Mouse (Mus musculus): ENCODE data around the gene Med12l. TPM values are rescaled to one million over a fixed set of nuclear protein-coding genes. Genes with fewer than 3 reads are reported as not detected.

The Med12l gene
- polyA plus RNA-seq, 1 experiment from 2014 or later = 4.0 TPM

- Histone ChIP-seq H3K9me3 (no peaks in the 10 kb centered on the region), H3K4me1 (replicated peaks) (0 out of 2 replicates have a peak, but pooled peaks cover 3% of the 10 kb centered on the region), H3K4me3 (replicated peaks) (no peak overlapping the region), H3K4me2 (replicated peaks) (no peak overlapping the region), H3K36me3 (no peaks in the 10 kb centered on the region), H3K9ac (replicated peaks) (no peak overlapping the region), H3K27me3 (no peaks in the 10 kb centered on the region), H3K27ac (no peak overlapping the region)
- peak; percentile 82 for ATAC-seq
Observed at GRCm38 (mm10) chr3:59182129-59182528, 176.5 kb downstream of the Med12l start.

DNA sequence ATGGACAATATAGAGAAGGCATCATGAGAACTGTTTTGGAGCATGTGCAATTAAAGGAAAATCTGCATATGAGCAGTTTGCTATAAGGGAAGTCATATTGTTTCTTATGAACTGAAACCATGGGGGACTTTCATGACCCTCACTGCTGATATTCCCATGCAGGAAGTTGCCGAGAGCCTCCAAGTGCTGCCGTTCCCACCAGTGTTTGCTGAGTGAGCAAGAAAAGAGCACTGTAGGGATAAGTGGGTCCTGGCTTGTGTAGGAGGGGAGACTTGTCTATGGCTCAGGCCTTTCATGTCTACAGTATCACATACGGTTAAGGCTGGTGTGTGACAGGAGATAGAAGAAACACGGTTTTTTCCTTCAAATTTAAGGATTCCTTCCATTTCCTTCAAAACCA, 180.0 kb downstream of the Med12l start:
- 90% methylated on average over 4 of the region's 4 CpGs for WGBS
- Histone ChIP-seq H3K27me3 (no peaks in the 10 kb centered on the region), H3K4me3 (replicated peaks) (no peak overlapping the region), H3K9ac (replicated peaks) (no peak overlapping the region), H3K9me3 (no peaks in the 10 kb centered on the region), H3K36me3 (no peaks in the 10 kb centered on the region), H3K4me1 (replicated peaks) (0 out of 2 replicates have a peak, but pooled peaks cover 3% of the 10 kb centered on the region), H3K27ac (no peak overlapping the region), H3K4me2 (replicated peaks) (no peak overlapping the region)
- no peak for ATAC-seq

GRCm38 (mm10) chr3:59187336-59187735, 181.7 kb downstream of the Med12l start:
- 90% methylated on average over 4 of the region's 4 CpGs for WGBS
- Histone ChIP-seq H3K27me3 (no peaks in the 10 kb centered on the region), H3K4me1 (replicated peaks) (no peaks in the 10 kb centered on the region)

DNA sequence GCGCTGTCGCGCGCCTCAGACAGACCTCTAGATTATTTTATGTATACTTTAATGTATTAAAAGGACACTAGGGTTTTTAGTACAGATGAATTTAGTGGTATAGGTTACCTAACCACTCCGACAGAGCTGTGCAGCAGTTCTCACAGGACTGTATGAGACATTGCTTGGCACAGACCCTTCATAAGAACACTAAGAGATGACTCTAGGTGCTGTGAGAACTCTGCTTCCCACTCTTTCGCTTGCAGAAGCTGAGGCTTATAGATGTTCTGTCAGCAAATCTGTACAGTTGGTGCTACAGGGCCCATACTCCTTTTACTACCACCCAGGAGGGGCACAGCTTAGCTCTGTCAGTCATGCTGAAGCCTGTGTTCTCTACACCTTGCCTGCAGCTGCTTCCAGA, 186.0 kb downstream of the Med12l start:
- Histone ChIP-seq H3K4me2 (replicated peaks) (no peak overlapping the region), H3K9me3 (no peaks in the 10 kb centered on the region), H3K36me3 (no peaks in the 10 kb centered on the region), H3K4me3 (replicated peaks) (no peak overlapping the region), H3K9ac (replicated peaks) (no peak overlapping the region), H3K27me3 (no peaks in the 10 kb centered on the region), H3K4me1 (replicated peaks) (no peaks in the 10 kb centered on the region), H3K27ac (no peak overlapping the region)
- WGBS = 93% methylated on average over 6 of the region's 6 CpGs
- no peak for ATAC-seq

More at GRCm38 (mm10) chr3:59187336-59187735, 181.7 kb downstream of the Med12l start:
- H3K9ac ChIP-seq (replicated peaks) = no peak overlapping the region
- H3K4me3 ChIP-seq (replicated peaks) = no peak overlapping the region
- no peaks in the 10 kb centered on the region for H3K36me3 ChIP-seq
- ATAC-seq = no peak
- H3K27ac ChIP-seq = no peak overlapping the region
- no peak overlapping the region for H3K4me2 ChIP-seq (replicated peaks)
- no peaks in the 10 kb centered on the region for H3K9me3 ChIP-seq

GRCm38 (mm10) chr3:59194099-59194498, 188.5 kb downstream of the Med12l start:
- no peak overlapping the region for H3K27ac ChIP-seq
- H3K4me2 ChIP-seq (replicated peaks) = no peak overlapping the region
- ATAC-seq = no peak
- no peaks in the 10 kb centered on the region for H3K27me3 ChIP-seq
- no peak overlapping the region for H3K9ac ChIP-seq (replicated peaks)
- no peak overlapping the region for H3K4me3 ChIP-seq (replicated peaks)
- H3K4me1 ChIP-seq (replicated peaks) = no peaks in the 10 kb centered on the region
- 91% methylated on average over 7 of the region's 7 CpGs for WGBS
- H3K36me3 ChIP-seq = no peaks in the 10 kb centered on the region
- no peaks in the 10 kb centered on the region for H3K9me3 ChIP-seq

DNA sequence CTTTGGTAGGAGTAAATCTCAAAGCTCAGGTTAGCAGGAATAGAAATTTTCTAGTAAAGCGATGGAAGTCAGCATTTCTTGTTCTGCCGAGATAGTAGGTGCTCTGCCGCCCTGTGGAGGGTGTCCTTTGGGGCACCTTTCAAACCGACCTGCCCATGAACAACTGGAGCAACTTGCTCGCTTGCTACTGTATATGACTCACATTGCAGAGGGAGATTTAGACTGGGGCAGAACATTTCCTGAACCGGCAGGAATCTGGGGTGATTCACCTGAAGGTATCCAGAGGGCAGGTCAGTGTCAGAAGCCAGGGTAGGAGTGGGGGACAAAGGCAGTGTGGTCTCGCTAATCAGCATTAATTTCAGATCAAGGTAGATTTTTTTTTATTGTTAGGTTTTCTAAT, 189.3 kb downstream of the Med12l start, which contains the start of gene Gpr87:
Gpr87 (minus strand) TSS at position 167 of the 400 bp plus-strand sequence.
- Histone ChIP-seq H3K4me2 (replicated peaks) (no peak within 1 kb of the TSS), H3K9me3 (no peaks in the 10 kb centered on the region), H3K27ac (no peak within 1 kb of the TSS), H3K36me3 (no peaks in the 10 kb centered on the region), H3K4me1 (replicated peaks) (no peaks in the 10 kb centered on the region), H3K9ac (replicated peaks) (no peak within 1 kb of the TSS), H3K27me3 (no peaks in the 10 kb centered on the region), H3K4me3 (replicated peaks) (no peak within 1 kb of the TSS)
- ATAC-seq = no peak
- WGBS = 89% methylated on average over 7 of the region's 7 CpGs

GRCm38 (mm10) chr3:59197329-59197948, 191.8 kb downstream of the Med12l start:
- WGBS = 84% methylated on average over 4 of the region's 4 CpGs
- Histone ChIP-seq H3K27me3 (no peaks in the 10 kb centered on the region), H3K9ac (replicated peaks) (no peak overlapping the region), H3K27ac (no peak overlapping the region), H3K4me3 (replicated peaks) (no peak overlapping the region), H3K4me1 (replicated peaks) (no peaks in the 10 kb centered on the region), H3K9me3 (no peaks in the 10 kb centered on the region), H3K4me2 (replicated peaks) (no peak overlapping the region), H3K36me3 (no peaks in the 10 kb centered on the region)
- ATAC-seq = no peak

- Histone ChIP-seq H3K9me3 (no peaks in the 10 kb centered on the region), H3K27me3 (no peaks in the 10 kb centered on the region), H3K4me2 (replicated peaks) (no peak overlapping the region), H3K9ac (replicated peaks) (no peak overlapping the region), H3K4me1 (replicated peaks) (no peaks in the 10 kb centered on the region), H3K27ac (no peak overlapping the region), H3K4me3 (replicated peaks) (no peak overlapping the region), H3K36me3 (no peaks in the 10 kb centered on the region)
- no peak for ATAC-seq
- WGBS = 79% methylated on average over 8 of the region's 8 CpGs
Observed at GRCm38 (mm10) chr3:59203802-59204520, 198.3 kb downstream of the Med12l start.

DNA sequence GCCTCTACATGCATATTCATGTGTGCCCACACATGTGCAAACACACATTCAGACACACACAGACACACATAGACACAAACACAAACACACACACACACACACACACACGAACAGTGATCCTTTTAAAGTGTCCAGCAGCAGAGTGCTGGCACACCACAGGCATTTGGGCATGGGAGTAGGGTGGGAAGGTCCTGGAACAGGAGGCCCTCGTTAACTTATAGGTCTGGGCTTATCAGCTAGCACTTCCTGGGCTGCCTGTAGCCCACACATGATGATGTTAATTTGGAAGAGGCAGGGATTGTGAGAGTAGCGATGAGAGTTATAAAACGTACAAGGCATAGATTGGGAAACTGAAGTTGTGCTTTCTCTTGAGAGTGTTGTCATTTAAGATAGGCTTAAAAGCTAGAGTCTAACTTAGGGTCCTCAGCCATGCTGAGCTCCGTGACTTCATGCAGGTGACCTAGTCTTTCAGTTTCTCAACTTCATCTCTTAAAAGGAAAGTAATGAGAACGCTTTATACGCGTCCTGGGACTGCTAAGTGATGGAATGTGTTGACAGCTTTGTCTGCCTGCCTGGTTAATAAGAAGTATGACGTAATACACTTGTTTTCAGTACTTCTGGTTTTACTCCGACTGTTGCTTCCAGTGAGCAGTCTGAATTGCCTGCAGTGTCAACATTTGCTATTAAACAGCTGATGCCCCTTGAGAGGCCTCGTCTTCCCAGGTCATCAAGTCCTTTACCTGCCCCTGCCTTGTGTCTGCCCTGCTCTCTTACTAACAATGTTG, 199.3 kb downstream of the Med12l start:
- ATAC-seq = no peak

DNA sequence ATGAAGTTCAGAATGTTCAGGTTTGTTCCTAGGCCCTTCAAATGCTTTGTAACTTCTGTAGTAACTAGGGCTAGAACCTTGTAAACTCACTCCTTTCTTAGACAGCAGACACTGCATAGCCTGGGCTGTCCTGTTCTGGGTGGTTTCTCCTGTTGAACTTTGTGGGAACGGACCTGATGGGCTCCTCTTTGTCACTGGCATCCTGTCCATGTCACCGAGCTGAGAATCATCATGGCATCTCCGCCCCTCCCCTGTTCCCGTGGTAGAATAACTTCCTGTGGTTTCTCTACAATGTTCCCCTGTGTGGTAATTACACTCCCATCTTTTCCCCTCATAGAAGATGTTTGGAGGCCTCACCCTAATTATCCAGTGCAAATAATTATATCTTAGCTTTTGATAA, 200.3 kb downstream of the Med12l start:
- no peak for ATAC-seq
- Histone ChIP-seq H3K27me3 (no peaks in the 10 kb centered on the region), H3K9ac (replicated peaks) (no peak overlapping the region), H3K4me3 (replicated peaks) (no peak overlapping the region), H3K36me3 (no peaks in the 10 kb centered on the region), H3K9me3 (no peaks in the 10 kb centered on the region), H3K4me2 (replicated peaks) (no peak overlapping the region), H3K27ac (no peak overlapping the region), H3K4me1 (replicated peaks) (no peaks in the 10 kb centered on the region)
- WGBS = 85% methylated on average over 4 of the region's 4 CpGs

More for the DNA sequence above, 199.3 kb downstream of the Med12l start:
- H3K36me3 ChIP-seq = no peaks in the 10 kb centered on the region
- no peak overlapping the region for H3K9ac ChIP-seq (replicated peaks)
- H3K4me3 ChIP-seq (replicated peaks) = no peak overlapping the region
- H3K27ac ChIP-seq = no peak overlapping the region
- H3K9me3 ChIP-seq = no peaks in the 10 kb centered on the region
- no peaks in the 10 kb centered on the region for H3K4me1 ChIP-seq (replicated peaks)
- H3K4me2 ChIP-seq (replicated peaks) = no peak overlapping the region
- H3K27me3 ChIP-seq = no peaks in the 10 kb centered on the region
- 85% methylated on average over 11 of the region's 11 CpGs for WGBS

GRCm38 (mm10) chr3:59208650-59209548, 203.3 kb downstream of the Med12l start:
- Histone ChIP-seq H3K4me3 (replicated peaks) (no peak overlapping the region), H3K9ac (replicated peaks) (no peak overlapping the region), H3K4me2 (replicated peaks) (no peak overlapping the region), H3K9me3 (no peaks in the 10 kb centered on the region), H3K36me3 (no peaks in the 10 kb centered on the region), H3K27me3 (no peaks in the 10 kb centered on the region), H3K27ac (no peak overlapping the region), H3K4me1 (replicated peaks) (no peaks in the 10 kb centered on the region)
- ATAC-seq = peak; percentile 72
- WGBS = 60% methylated on average over 4 of the region's 4 CpGs

All from midbrain, embryonic 13.5 days (tissue).